Mouse (Mus musculus) lung, postnatal 0 days (tissue): ENCODE measurements around the gene Psg27.

ENCODE experiments used
- CTCF ChIP-seq: IDR thresholded peaks from 2 replicates; pipeline ENCODE4 v1.5.1; 2016; ENCODE audit warnings: antibody characterized with exemption, mild to moderate bottlenecking
- EP300 ChIP-seq: IDR thresholded peaks from 2 replicates; pipeline ENCODE4 v1.6.1; 2016; ENCODE audit warnings: antibody characterized with exemption, mild to moderate bottlenecking, control low read depth

GRCm38 (mm10) chr7:18524668-18525067, 42.4 kb downstream of the Psg27 start:
- TF ChIP-seq CTCF (no peak), EP300 (no peak)
